Mouse (Mus musculus) spleen, postnatal 4 days (tissue): Measurements from ENCODE around the gene Numbl.
A peak's percentile ranks its signal among the peaks of the same experiment; 100 is the strongest.

Source experiments
- DNase-seq, 2 experiments: peaks; one replicate each; pipeline ENCODE4 v3.0.0; 2022; ENCODE audit warnings: low spot score in 2 of 2

The Numbl gene

GRCm38 (mm10) chr7:27251946-27252345 lies 6.3 kb upstream of the Numbl start:
- DNase-seq = no peak

- no peak for DNase-seq
Observed at GRCm38 (mm10) chr7:27255721-27256120, 2.5 kb upstream of the Numbl start.

GRCm38 (mm10) chr7:27257046-27257851 lies 984 bp upstream of the Numbl start:
- peak in 1 of 2 experiments; percentile 42 for DNase-seq

- no peak for DNase-seq
Observed at GRCm38 (mm10) chr7:27257852-27258204, 405 bp upstream of the Numbl start.

GRCm38 (mm10) chr7:27259271-27259721 lies 1.1 kb downstream of the Numbl start:
- DNase-seq = peak in 1 of 2 experiments; percentile 54

- DNase-seq = no peak
Observed at GRCm38 (mm10) chr7:27259771-27260170, 1.5 kb downstream of the Numbl start.

GRCm38 (mm10) chr7:27260856-27261255 lies 2.6 kb downstream of the Numbl start:
- no peak for DNase-seq

- DNase-seq = no peak
Observed at GRCm38 (mm10) chr7:27261888-27262287, 3.7 kb downstream of the Numbl start.

- DNase-seq = no peak
Observed at GRCm38 (mm10) chr7:27264761-27265160, 6.5 kb downstream of the Numbl start.

GRCm38 (mm10) chr7:27266515-27267128 lies 8.4 kb downstream of the Numbl start:
- DNase-seq = no peak

GRCm38 (mm10) chr7:27271423-27271822 lies 13.2 kb downstream of the Numbl start:
- peak in 1 of 2 experiments; percentile 56 for DNase-seq

GRCm38 (mm10) chr7:27273739-27274351 lies 15.6 kb downstream of the Numbl start:
- peak; percentile 40 to 70 for DNase-seq

- peak in 1 of 2 experiments; percentile 55 for DNase-seq
Observed at GRCm38 (mm10) chr7:27274916-27275315, 16.7 kb downstream of the Numbl start.

GRCm38 (mm10) chr7:27276021-27276420 lies 17.8 kb downstream of the Numbl start:
- peak in 1 of 2 experiments; percentile 58 for DNase-seq

GRCm38 (mm10) chr7:27277191-27277590 lies 19.0 kb downstream of the Numbl start:
- DNase-seq = no peak

- DNase-seq = no peak
Observed at GRCm38 (mm10) chr7:27281717-27282116, 23.5 kb downstream of the Numbl start.

- no peak for DNase-seq
Observed at GRCm38 (mm10) chr7:27282225-27282624, 24.0 kb downstream of the Numbl start.

- peak; percentile 27 to 72 for DNase-seq
Observed at GRCm38 (mm10) chr7:27284865-27285697, 26.8 kb downstream of the Numbl start.

GRCm38 (mm10) chr7:27285698-27286066 lies 27.4 kb downstream of the Numbl start:
- peak in 1 of 2 experiments; percentile 52 for DNase-seq

GRCm38 (mm10) chr7:27288732-27289131 lies 30.5 kb downstream of the Numbl start:
- no peak for DNase-seq

- DNase-seq = no peak
Observed at GRCm38 (mm10) chr7:27290555-27290954, 32.3 kb downstream of the Numbl start.
